Mouse (Mus musculus) limb, embryonic 13.5 days (tissue): ENCODE data around the gene Use1. TPM values are rescaled to one million over a fixed set of nuclear protein-coding genes. Genes with fewer than 3 reads are reported as not detected.

Experiments
- ATAC-seq: fragments of 200-750 bp; cut with Nextera tagmentation; 2 replicates; pipeline ENCODE4 v1.8.0; 2017; ENCODE audit warnings: low read depth, moderate number of reproducible peaks, moderate TSS enrichment; ENCODE audit not compliant: low FRiP score
- H3K27ac ChIP-seq: fragments of 300-500 bp; sonication (generic); 2 replicates; pipeline ENCODE4 v1.5.1; 2015; ENCODE audit warnings: inconsistent platforms, mild to moderate bottlenecking, moderate library complexity
- H3K27me3 ChIP-seq: fragments of 300-500 bp; sonication (generic); 2 replicates; pipeline ENCODE4 v1.6.1; 2015; ENCODE audit warnings: mild to moderate bottlenecking, inconsistent platforms
- H3K36me3 ChIP-seq: fragments of 300-500 bp; sonication (generic); 2 replicates; pipeline ENCODE4 v1.6.1; 2015; ENCODE audit warnings: inconsistent platforms, mild to moderate bottlenecking, moderate library complexity
- H3K4me1 ChIP-seq: fragments of 300-500 bp; sonication (generic); 2 replicates; pipeline ENCODE4 v1.6.1; 2015; ENCODE audit warnings: inconsistent platforms
- H3K4me2 ChIP-seq: fragments of 300-500 bp; sonication (generic); replicated peaks from 2 replicates; pipeline ENCODE4 v1.6.1; 2015; ENCODE audit warnings: inconsistent platforms, mild to moderate bottlenecking, moderate library complexity
- H3K4me3 ChIP-seq: fragments of 300-500 bp; sonication (generic); 2 replicates; pipeline ENCODE4 v1.5.1; 2015; ENCODE audit warnings: moderate library complexity, mild to moderate bottlenecking, inconsistent platforms
- H3K9ac ChIP-seq: fragments of 300-500 bp; sonication (generic); 2 replicates; pipeline ENCODE4 v1.6.1; 2015; ENCODE audit warnings: mild to moderate bottlenecking, inconsistent platforms
- H3K9me3 ChIP-seq: fragments of 300-500 bp; sonication (generic); 2 replicates; pipeline ENCODE4 v1.6.1; 2016; ENCODE audit warnings: inconsistent platforms
- WGBS: fragments of 180-500 bp; shearing (Covaris S2); methylation state at CpG from one replicate; pipeline ENCODE4 v1.1.7; 2015; 5-methylcytosine and 5-hydroxymethylcytosine counted together
- polyA plus RNA-seq: library from polyadenylated mRNA; unstranded; fragments of >200 nt; fragmentation: Nextera tagmentation; extraction: Ambion mirVana; gene quantifications from 2 replicates; pipeline ENCODE4 v1.2.1, GENCODE M21; 2015

Use1 gene
- polyA plus RNA-seq, 1 experiment from 2014 or later = 108 TPM

GRCm38 (mm10) chr8:71380178-71381171, 13.8 kb downstream of the Use1 start:
- H3K9me3 ChIP-seq = no peaks in the 10 kb centered on the region
- H3K36me3 ChIP-seq = peaks cover 18% of the 10 kb centered on the region
- peak overlapping the region; percentile 89 for H3K4me3 ChIP-seq
- H3K4me2 ChIP-seq = peak overlapping the region; percentile 99
- 2% methylated on average over 71 of the region's 72 CpGs for WGBS
- peak overlapping the region; percentile 88 for H3K9ac ChIP-seq
- H3K27ac ChIP-seq = no peak overlapping the region
- peaks cover 61% of the 10 kb centered on the region for H3K4me1 ChIP-seq
- ATAC-seq = no peak
- H3K27me3 ChIP-seq = no peaks in the 10 kb centered on the region

DNA sequence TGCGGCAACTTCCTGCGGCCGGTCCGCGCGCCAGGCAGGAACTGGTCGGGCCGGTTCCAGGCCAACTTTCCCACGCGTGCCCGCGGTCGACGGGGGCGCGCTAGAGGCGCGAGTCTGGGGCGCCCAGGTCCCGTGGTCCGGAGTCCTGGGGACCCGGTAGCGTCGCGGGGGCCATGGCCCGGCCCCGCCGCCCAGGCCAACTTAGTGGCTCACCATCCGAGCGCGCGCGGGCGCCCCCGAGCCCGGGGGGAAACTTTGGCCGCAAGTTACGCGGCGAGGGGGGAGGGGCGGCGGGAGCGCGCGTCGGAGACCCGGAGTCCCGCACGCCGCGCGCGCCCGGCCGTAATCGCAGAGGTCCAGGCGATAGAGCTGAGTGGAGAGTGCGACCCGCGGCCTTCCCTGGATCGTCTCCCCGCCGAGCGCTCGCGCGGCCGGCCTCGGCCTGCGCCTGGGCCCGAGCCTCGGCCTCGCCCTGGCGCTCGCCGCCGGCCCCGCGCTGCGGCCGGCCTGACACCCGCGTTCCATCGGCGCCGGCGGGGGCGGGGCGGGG, 14.8 kb downstream of the Use1 start, which contains the start of gene Nr2f6:
Gene Nr2f6, minus strand, starts transcription at position 540 of the 550 bp plus-strand sequence.
- peak within 1 kb of the TSS; percentile 99 for H3K4me2 ChIP-seq
- peaks cover 18% of the 10 kb centered on the region for H3K36me3 ChIP-seq
- ATAC-seq = peak; percentile 22
- no peaks in the 10 kb centered on the region for H3K9me3 ChIP-seq
- peaks cover 51% of the 10 kb centered on the region for H3K4me1 ChIP-seq
- 0% methylated on average over 65 of the region's 89 CpGs for WGBS
- peak within 1 kb of the TSS; percentile 88 for H3K9ac ChIP-seq
- H3K27ac ChIP-seq = peak within 1 kb of the TSS; percentile 84
- no peaks in the 10 kb centered on the region for H3K27me3 ChIP-seq
- peak within 1 kb of the TSS; percentile 89 for H3K4me3 ChIP-seq

- H3K4me3 ChIP-seq = peak overlapping the region; percentile 89
- H3K4me1 ChIP-seq = peaks cover 45% of the 10 kb centered on the region
- H3K4me2 ChIP-seq = peak overlapping the region; percentile 99
- H3K36me3 ChIP-seq = peaks cover 14% of the 10 kb centered on the region
- peak overlapping the region; percentile 88 for H3K9ac ChIP-seq
- peak overlapping the region; percentile 83 for H3K27ac ChIP-seq
- ATAC-seq = peak; percentile 90
- no peaks in the 10 kb centered on the region for H3K27me3 ChIP-seq
- 2% methylated on average over 48 of the region's 80 CpGs for WGBS
- no peaks in the 10 kb centered on the region for H3K9me3 ChIP-seq
Measured at GRCm38 (mm10) chr8:71381971-71382961, 15.6 kb downstream of the Use1 start.

DNA sequence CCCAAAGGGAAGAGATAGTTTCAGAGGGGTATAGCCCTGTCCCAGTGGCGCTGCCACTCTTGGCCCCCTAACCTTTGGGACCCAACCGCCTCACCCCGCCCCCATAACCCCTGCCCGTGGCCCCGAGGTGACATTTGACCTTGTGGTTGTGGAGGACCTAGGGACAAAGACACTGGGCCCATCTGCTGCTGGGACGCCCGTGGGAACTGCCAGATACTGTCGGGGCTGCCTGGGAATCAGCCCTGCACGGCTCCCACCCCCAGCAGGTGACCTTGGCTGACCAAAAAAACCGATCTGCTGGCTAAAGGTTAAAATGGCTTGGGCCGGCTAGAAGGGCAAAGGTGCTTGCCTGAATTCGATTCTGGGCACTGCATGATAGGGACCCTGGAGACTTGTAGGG, 16.7 kb downstream of the Use1 start:
- Histone ChIP-seq H3K4me2 (no peak overlapping the region), H3K27ac (no peak overlapping the region), H3K4me3 (no peak overlapping the region), H3K4me1 (peaks cover 42% of the 10 kb centered on the region), H3K9ac (no peak overlapping the region), H3K36me3 (peaks cover 3% of the 10 kb centered on the region), H3K27me3 (no peaks in the 10 kb centered on the region), H3K9me3 (no peaks in the 10 kb centered on the region)
- ATAC-seq = no peak
- 40% methylated on average over 12 of the region's 12 CpGs for WGBS

GRCm38 (mm10) chr8:71383860-71384259, 17.2 kb downstream of the Use1 start:
- Histone ChIP-seq H3K4me1 (peaks cover 37% of the 10 kb centered on the region), H3K9me3 (no peaks in the 10 kb centered on the region), H3K9ac (no peak overlapping the region), H3K4me3 (no peak overlapping the region), H3K27ac (no peak overlapping the region), H3K27me3 (no peaks in the 10 kb centered on the region), H3K4me2 (no peak overlapping the region), H3K36me3 (no peaks in the 10 kb centered on the region)
- 60% methylated on average over 3 of the region's 3 CpGs for WGBS
- no peak for ATAC-seq

- Histone ChIP-seq H3K27me3 (no peaks in the 10 kb centered on the region), H3K4me1 (peaks cover 23% of the 10 kb centered on the region), H3K9ac (no peak overlapping the region), H3K36me3 (no peaks in the 10 kb centered on the region), H3K9me3 (no peaks in the 10 kb centered on the region), H3K4me3 (no peak overlapping the region), H3K4me2 (no peak overlapping the region), H3K27ac (no peak overlapping the region)
- 66% methylated on average over 12 of the region's 12 CpGs for WGBS
- no peak for ATAC-seq
Measured at GRCm38 (mm10) chr8:71385212-71385835, 18.7 kb downstream of the Use1 start.

- no peak overlapping the region for H3K9ac ChIP-seq
- no peak overlapping the region for H3K4me2 ChIP-seq
- no peaks in the 10 kb centered on the region for H3K36me3 ChIP-seq
- no peaks in the 10 kb centered on the region for H3K9me3 ChIP-seq
- H3K27me3 ChIP-seq = no peaks in the 10 kb centered on the region
- WGBS = 68% methylated on average over 1 of the region's 1 CpGs
- no peak overlapping the region for H3K4me3 ChIP-seq
- H3K27ac ChIP-seq = no peak overlapping the region
- peaks cover 4% of the 10 kb centered on the region for H3K4me1 ChIP-seq
- no peak for ATAC-seq
Measured at GRCm38 (mm10) chr8:71388267-71388666, 21.6 kb downstream of the Use1 start.

DNA sequence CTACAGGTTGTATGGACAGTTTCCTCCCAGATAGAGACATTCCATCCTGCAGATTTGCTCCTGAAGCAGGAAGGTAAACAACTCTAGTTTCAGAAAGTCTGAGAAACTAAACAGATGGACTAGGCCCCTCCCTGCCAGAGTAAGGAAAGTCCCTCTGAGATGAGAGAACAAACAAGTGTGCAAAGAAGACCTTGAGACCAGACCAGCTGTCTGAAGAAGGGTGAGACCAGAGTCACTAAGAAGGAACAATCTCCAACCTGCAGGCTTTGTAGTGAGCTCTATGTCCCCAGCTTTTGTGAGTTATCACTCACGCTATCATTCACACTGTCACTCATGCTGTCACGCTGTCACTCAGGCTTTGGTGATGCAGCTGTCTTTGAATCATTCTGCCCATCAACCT, 25.0 kb downstream of the Use1 start:
- H3K9me3 ChIP-seq = no peaks in the 10 kb centered on the region
- H3K27me3 ChIP-seq = no peaks in the 10 kb centered on the region
- no peak overlapping the region for H3K9ac ChIP-seq
- no peaks in the 10 kb centered on the region for H3K36me3 ChIP-seq
- no peak for ATAC-seq
- H3K27ac ChIP-seq = no peak overlapping the region
- H3K4me2 ChIP-seq = no peak overlapping the region
- H3K4me3 ChIP-seq = no peak overlapping the region
- WGBS = 93% methylated on average over 2 of the region's 2 CpGs
- 0 out of 2 replicates have a peak, but pooled peaks cover 4% of the 10 kb centered on the region for H3K4me1 ChIP-seq

GRCm38 (mm10) chr8:71392391-71392790, 25.7 kb downstream of the Use1 start:
- no peak for ATAC-seq
- 75% methylated on average over 5 of the region's 5 CpGs for WGBS

DNA sequence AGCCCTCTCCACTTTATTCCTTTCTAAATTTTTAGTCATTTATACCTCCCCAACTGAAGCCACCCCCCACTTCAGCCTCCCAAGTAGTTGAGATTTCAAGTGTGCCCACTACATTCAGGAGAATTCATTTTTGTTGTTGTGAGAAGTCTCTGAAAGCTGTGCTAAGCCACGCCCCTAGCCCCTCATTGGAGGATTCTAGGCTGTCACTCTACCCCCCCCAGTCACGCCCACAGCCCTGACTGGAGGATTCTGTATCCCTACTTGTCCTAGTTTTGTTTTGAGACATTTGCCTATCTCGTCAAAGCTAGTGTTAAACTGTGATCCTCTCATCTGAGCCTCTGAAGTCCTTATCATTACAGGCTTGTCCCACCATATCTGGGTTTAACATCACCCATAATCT, 26.2 kb downstream of the Use1 start:
- Histone ChIP-seq H3K4me2 (peak overlapping the region; percentile 5; the same call in 1 of the 2 replicates), H3K9ac (no peak overlapping the region), H3K4me1 (peaks cover 12% of the 10 kb centered on the region), H3K27me3 (no peaks in the 10 kb centered on the region), H3K4me3 (no peak overlapping the region), H3K36me3 (no peaks in the 10 kb centered on the region), H3K9me3 (no peaks in the 10 kb centered on the region), H3K27ac (no peak overlapping the region)
- no peak for ATAC-seq
- WGBS = 15% methylated on average over 3 of the region's 3 CpGs

More at GRCm38 (mm10) chr8:71392391-71392790, 25.7 kb downstream of the Use1 start:
- peaks cover 7% of the 10 kb centered on the region for H3K4me1 ChIP-seq
- no peak overlapping the region for H3K4me2 ChIP-seq
- H3K27ac ChIP-seq = no peak overlapping the region
- H3K9me3 ChIP-seq = no peaks in the 10 kb centered on the region
- no peak overlapping the region for H3K4me3 ChIP-seq
- no peaks in the 10 kb centered on the region for H3K36me3 ChIP-seq
- H3K9ac ChIP-seq = no peak overlapping the region
- no peaks in the 10 kb centered on the region for H3K27me3 ChIP-seq

GRCm38 (mm10) chr8:71394481-71394880, 27.8 kb downstream of the Use1 start:
- H3K36me3 ChIP-seq = peaks cover 9% of the 10 kb centered on the region
- no peaks in the 10 kb centered on the region for H3K9me3 ChIP-seq
- H3K4me1 ChIP-seq = peaks cover 12% of the 10 kb centered on the region
- no peak for ATAC-seq
- H3K4me3 ChIP-seq = no peak overlapping the region
- no peak overlapping the region for H3K27ac ChIP-seq
- H3K27me3 ChIP-seq = no peaks in the 10 kb centered on the region
- 75% methylated on average over 7 of the region's 7 CpGs for WGBS
- peak overlapping the region; percentile 30 for H3K4me2 ChIP-seq
- H3K9ac ChIP-seq = no peak overlapping the region; the same call in 1 of the 2 replicates
